Mouse (Mus musculus) MEL (cell line): Measurements from ENCODE around the gene Cotl1. TPM values are rescaled to one million over a fixed set of nuclear protein-coding genes. Genes with fewer than 3 reads are reported as not detected.

ENCODE experiments used
- DNase-seq: peaks from one replicate; pipeline ENCODE4 v3.0.0; 2011; ENCODE audit warnings: low read depth, low spot score
- H3K27ac ChIP-seq: 2 replicates; pipeline ENCODE4 v1.5.1; 2012; ENCODE audit warnings: low read depth, mild to moderate bottlenecking, control low read depth, low read length, moderate library complexity; ENCODE audit not compliant: control insufficient read depth
- H3K27me3 ChIP-seq, 2 experiments: fragments of 150-350 bp in 1 of 2; sonication (generic) in 1 of 2; 2 replicates each; pipeline ENCODE4 v1.6.1; 2012; ENCODE audit warnings: low read length in 2 of 2, mild to moderate bottlenecking in 2 of 2, improper control_type of control experiment in 1 of 2, moderate library complexity in 1 of 2; ENCODE audit not compliant: insufficient read depth in 2 of 2, control insufficient read depth in 1 of 2
- H3K36me3 ChIP-seq, 2 experiments: 2 replicates each; pipeline ENCODE4 v1.6.1; 2012 to 2014; ENCODE audit warnings: low read length in 2 of 2, improper control_type of control experiment in 1 of 2, inconsistent platforms in 1 of 2, mild to moderate bottlenecking in 1 of 2; ENCODE audit not compliant: insufficient read depth in 2 of 2, control insufficient read depth in 1 of 2
- H3K4me1 ChIP-seq, 2 experiments: fragments of 150-350 bp in 1 of 2; sonication (generic) in 1 of 2; 2 replicates each; pipeline ENCODE4 v1.6.1; 2012; ENCODE audit warnings: low read length in 2 of 2, improper control_type of control experiment in 1 of 2, mild to moderate bottlenecking in 1 of 2; ENCODE audit not compliant: insufficient read depth in 2 of 2, control insufficient read depth in 1 of 2
- H3K4me3 ChIP-seq, 2 experiments: fragments of 150-350 bp in 1 of 2; sonication (generic) in 1 of 2; 2 replicates each; pipeline ENCODE4 v1.5.1; 2012; ENCODE audit warnings: low read depth in 2 of 2, low read length in 2 of 2, mild to moderate bottlenecking in 2 of 2, moderate library complexity in 2 of 2, control low read depth in 1 of 2, improper control_type of control experiment in 1 of 2; ENCODE audit not compliant: control insufficient read depth in 1 of 2, insufficient read depth in 1 of 2
- H3K79me2 ChIP-seq: 2 replicates; pipeline ENCODE4 v1.6.1; 2012; ENCODE audit warnings: mild to moderate bottlenecking, low read length, moderate library complexity; ENCODE audit not compliant: control insufficient read depth, poor library complexity, insufficient read depth
- H3K9ac ChIP-seq: 2 replicates; pipeline ENCODE4 v1.6.1; 2012; ENCODE audit warnings: low read depth, mild to moderate bottlenecking, control low read depth, low read length, moderate library complexity; ENCODE audit not compliant: control insufficient read depth, poor library complexity, severe bottlenecking
- H3K9me3 ChIP-seq: fragments of 150-350 bp; sonication (generic); replicated peaks from 2 replicates; pipeline ENCODE4 v1.6.1; 2012; ENCODE audit warnings: mild to moderate bottlenecking, low read length, improper control_type of control experiment, moderate library complexity; ENCODE audit not compliant: insufficient read depth
- BHLHE40 ChIP-seq: IDR thresholded peaks from 2 replicates; pipeline ENCODE4 v1.6.1; 2012; ENCODE audit warnings: low read depth, mild to moderate bottlenecking, inconsistent platforms, low read length, improper control_type of control experiment, borderline replicate concordance
- CHD2 ChIP-seq: IDR thresholded peaks from 2 replicates; pipeline ENCODE4 v1.6.1; 2011; ENCODE audit warnings: low read length, improper control_type of control experiment
- CTCF ChIP-seq, 3 experiments: IDR thresholded peaks in 2 of 3; conservative IDR thresholded peaks in 1 of 3; 2 replicates each; pipeline ENCODE4 v1.5.1; 2011 to 2012; ENCODE audit warnings: low read length in 3 of 3, low read depth in 2 of 3, mild to moderate bottlenecking in 2 of 3, improper control_type of control experiment in 1 of 3, inconsistent platforms in 1 of 3, mixed read lengths in 1 of 3, moderate library complexity in 1 of 3; ENCODE audit not compliant: control insufficient read depth in 1 of 3, insufficient read depth in 1 of 3, poor library complexity in 1 of 3, severe bottlenecking in 1 of 3
- EP300 ChIP-seq, 2 experiments: IDR thresholded peaks; 2 replicates each; pipeline ENCODE4 v1.6.1; 2011; ENCODE audit warnings: improper control_type of control experiment in 2 of 2, low read length in 2 of 2, low read depth in 1 of 2, mild to moderate bottlenecking in 1 of 2
- ETS1 ChIP-seq: IDR thresholded peaks from 2 replicates; pipeline ENCODE4 v1.6.1; 2012; ENCODE audit warnings: low read depth, mild to moderate bottlenecking, inconsistent platforms, low read length, improper control_type of control experiment, moderate library complexity
- GATA1 ChIP-seq: IDR thresholded peaks from 2 replicates; pipeline ENCODE4 v1.6.1; 2011; ENCODE audit warnings: low read depth, low read length, improper control_type of control experiment
- HCFC1 ChIP-seq: IDR thresholded peaks from 2 replicates; pipeline ENCODE4 v1.6.1; 2012; ENCODE audit warnings: low read depth, mild to moderate bottlenecking, inconsistent platforms, low read length, improper control_type of control experiment, moderate library complexity
- JUND ChIP-seq: IDR thresholded peaks from 2 replicates; pipeline ENCODE4 v1.6.1; 2011; ENCODE audit warnings: low read depth, mild to moderate bottlenecking, improper control_type of control experiment, low read length
- MAFK ChIP-seq: IDR thresholded peaks from 2 replicates; pipeline ENCODE4 v1.6.1; 2011; ENCODE audit warnings: low read depth, mild to moderate bottlenecking, low read length, improper control_type of control experiment, borderline replicate concordance
- MAZ ChIP-seq: IDR thresholded peaks from 2 replicates; pipeline ENCODE4 v1.6.1; 2012; ENCODE audit warnings: low read depth, mild to moderate bottlenecking, inconsistent platforms, low read length, improper control_type of control experiment
- MYC ChIP-seq: IDR thresholded peaks from 2 replicates; pipeline ENCODE4 v1.6.1; 2011; ENCODE audit warnings: low read depth, mild to moderate bottlenecking, low read length, improper control_type of control experiment, moderate library complexity
- POLR2A ChIP-seq, 2 experiments: IDR thresholded peaks; 2 replicates each; pipeline ENCODE4 v1.6.1; 2011 to 2012; ENCODE audit warnings: low read length in 2 of 2, mild to moderate bottlenecking in 2 of 2, control low read depth in 1 of 2, improper control_type of control experiment in 1 of 2, low read depth in 1 of 2, moderate library complexity in 1 of 2; ENCODE audit not compliant: control insufficient read depth in 1 of 2, insufficient read depth in 1 of 2, poor library complexity in 1 of 2
- POLR2AphosphoS2 ChIP-seq: IDR thresholded peaks from 2 replicates; pipeline ENCODE4 v1.6.1; 2011; ENCODE audit warnings: low read length, improper control_type of control experiment
- RAD21 ChIP-seq: IDR thresholded peaks from 2 replicates; pipeline ENCODE4 v1.6.1; 2011; ENCODE audit warnings: mild to moderate bottlenecking, low read depth, low read length, improper control_type of control experiment
- SIN3A ChIP-seq: IDR thresholded peaks from 2 replicates; pipeline ENCODE4 v1.6.1; 2012; ENCODE audit warnings: low read length, improper control_type of control experiment, inconsistent platforms
- SMC3 ChIP-seq: IDR thresholded peaks from 2 replicates; pipeline ENCODE4 v1.6.1; 2011; ENCODE audit warnings: low read depth, low read length, improper control_type of control experiment
- TBP ChIP-seq: IDR thresholded peaks from 2 replicates; pipeline ENCODE4 v1.8.0; 2011; ENCODE audit warnings: low read depth, low read length, improper control_type of control experiment
- ZC3H11A ChIP-seq: IDR thresholded peaks from 2 replicates; pipeline ENCODE4 v1.6.1; 2012; ENCODE audit warnings: low read depth, mild to moderate bottlenecking, inconsistent platforms, low read length, improper control_type of control experiment
- polyA plus RNA-seq, 2 experiments: library from polyadenylated mRNA; stranded (reverse) in 1 of 2; unstranded in 1 of 2; fragments of >175 nt in 1 of 2; fragments of >200 nt in 1 of 2; gene quantifications; 2 replicates each; pipeline versions ENCODE4 v1.2.1 to v1.2.4; 2012; ENCODE audit warnings: low replicate concordance in 2 of 2, low read depth in 1 of 2; ENCODE audit not compliant: insufficient read length in 2 of 2, insufficient read depth in 1 of 2, missing spikeins in 1 of 2
- total RNA-seq: library from RNA; depleted of rRNA; stranded (reverse); fragments of 300-350 nt; gene quantifications from 2 replicates; pipeline ENCODE4 v1.2.3, GENCODE M21; 2012

Gene Cotl1
- total and polyA plus RNA-seq, 3 experiments = 70.3 to 114 TPM; not detected in 1

- peak; percentile 65; the same call in 1 of the 2 replicates for TF ChIP-seq HCFC1
- TF ChIP-seq POLR2AphosphoS2 = 0 out of 2 replicates have a peak, but pooled peaks have one; percentile 44
- peak; percentile 43; the same call in 1 of the 2 replicates for TF ChIP-seq JUND
- peak; percentile 83 for TF ChIP-seq SIN3A
- peak; percentile 74 for TF ChIP-seq TBP
- TF ChIP-seq RAD21 = no peak
- no peak for TF ChIP-seq ZC3H11A
- peak; percentile 32 to 46; a peak in 1 of 4 replicates for TF ChIP-seq POLR2A (IDR thresholded peaks at IDR 0.05; ENCODE audit: control insufficient read depth in 1 of 2, insufficient read depth in 1 of 2, low read depth in 1 of 2, low read length in 2 of 2, poor library complexity in 1 of 2)
- TF ChIP-seq EP300 (IDR thresholded peaks at IDR 0.05; ENCODE audit: low read depth in 1 of 2, low read length in 2 of 2) = peak; percentile 82 to 84
- TF ChIP-seq CHD2 = peak; percentile 60
- peak; percentile 92 for TF ChIP-seq MYC
Measured at GRCm38 (mm10) chr8:119812650-119813431, 27.5 kb downstream of the Cotl1 start (continued).

GRCm38 (mm10) chr8:119811925-119812324 lies 28.4 kb downstream of the Cotl1 start:
- Histone ChIP-seq H3K4me1 (peaks cover 12 to 50% of the 10 kb centered on the region in 2 experiments), H3K27ac (peak overlapping the region; percentile 96)

GRCm38 (mm10) chr8:119810953-119811499 lies 29.3 kb downstream of the Cotl1 start:
- Histone ChIP-seq H3K4me3 (no peak overlapping the region), H3K4me1 (peaks cover 12 to 54% of the 10 kb centered on the region in 2 experiments), H3K9ac (no peak overlapping the region), H3K79me2 (no peaks in the 10 kb centered on the region), H3K27ac (no peak overlapping the region), H3K36me3 (peaks cover 0 to 38% of the 10 kb centered on the region in 2 experiments; a peak in 2 of 4 replicates), H3K27me3 (no peaks in the 10 kb centered on the region), H3K9me3 (no peaks in the 10 kb centered on the region)
- no peak for DNase-seq
- TF ChIP-seq GATA1 = 0 out of 2 replicates have a peak, but pooled peaks have one; percentile 7
- TF ChIP-seq BHLHE40 = no peak

More at GRCm38 (mm10) chr8:119811925-119812324, 28.4 kb downstream of the Cotl1 start:
- H3K9me3 ChIP-seq = no peaks in the 10 kb centered on the region
- peaks cover 0 to 38% of the 10 kb centered on the region in 2 experiments; a peak in 2 of 4 replicates for H3K36me3 ChIP-seq
- H3K9ac ChIP-seq = peak overlapping the region; percentile 55; the same call in 1 of the 2 replicates
- DNase-seq = peak; percentile 49
- no peaks in the 10 kb centered on the region for H3K79me2 ChIP-seq
- H3K27me3 ChIP-seq = no peaks in the 10 kb centered on the region
- no peak overlapping the region for H3K4me3 ChIP-seq
- TF ChIP-seq MAFK (no peak), RAD21 (peak; percentile 6), ETS1 (0 out of 2 replicates have a peak, but pooled peaks have one; percentile 4), MAZ (0 out of 2 replicates have a peak, but pooled peaks have one; percentile 15), GATA1 (no peak), EP300 (IDR thresholded peaks at IDR 0.05; ENCODE audit: low read depth in 1 of 2, low read length in 2 of 2) (peak in 1 of 2 experiments; percentile 15; a peak in 1 of 4 replicates), CTCF (IDR thresholded peaks at IDR 0.05 in 2 of 3, conservative IDR thresholded peaks at IDR 0.05 in 1 of 3; ENCODE audit: control insufficient read depth in 1 of 3, insufficient read depth in 1 of 3, low read depth in 2 of 3, low read length in 3 of 3, poor library complexity in 1 of 3, severe bottlenecking in 1 of 3) (peak in 2 of 3 experiments; percentile 37 to 38; a peak in 4 of 6 replicates), SMC3 (peak; percentile 44)
